Comparison of ENCODE assay signal across 24 mouse cellular contexts in the genomic region with DNA sequence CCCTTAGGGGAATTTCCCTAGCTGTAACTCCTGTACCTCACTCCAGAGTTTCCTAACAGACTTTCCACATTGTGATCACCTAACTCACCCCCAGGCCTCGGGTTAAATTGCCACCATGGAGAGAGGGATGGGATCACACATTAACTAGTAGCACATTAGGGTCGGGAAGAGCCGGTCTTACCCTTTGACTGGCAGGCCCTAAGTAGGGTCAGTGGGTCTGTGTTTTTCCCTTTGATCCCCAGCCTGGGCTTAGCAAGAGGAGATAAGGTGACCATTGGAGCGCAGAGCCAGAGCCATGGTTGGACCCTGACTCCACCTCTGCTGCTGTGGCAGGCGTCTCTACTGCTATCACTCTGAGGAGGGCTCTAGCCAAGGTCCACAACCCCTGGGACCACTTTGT. TPM values are rescaled to one million over a fixed set of nuclear protein-coding genes. Genes with fewer than 3 reads are reported as not detected.
A peak's percentile ranks its signal among the peaks of the same experiment; 100 is the strongest.
DNase-seq lines count a peak whose midpoint lies in the region; ATAC-seq lines count a peak whose summit lies in the region.
"Had no signal": no experiment of that assay in that cellular context is flagged by ENCODE, and none has a peak within 500 bp of the region (broad histone marks: within the 10 kb centered on the region; RNA-seq: fewer than 3 reads in every experiment).

No protein-coding gene starts in this region.

- peak overlapping the region; percentile 85; the same call in 1 of the 2 replicates for H3K4me2 ChIP-seq in kidney, embryonic 16.5 days (replicated peaks; ENCODE audit: low read depth, low read length)
- peak overlapping the region; percentile 22 for H3K4me2 ChIP-seq in limb, embryonic 11.5 days (ENCODE audit: low read depth, severe bottlenecking)
- H3K4me2 ChIP-seq in liver, embryonic 15.5 days, result no peak overlapping the region
- H3K4me2 ChIP-seq: forebrain, embryonic 15.5 days; heart, embryonic 12.5 days; lung, embryonic 15.5 days had no signal

- 22% methylated on average over 5 of the region's 5 CpGs for WGBS in kidney, embryonic 16.5 days
- WGBS in limb, embryonic 11.5 days, result 3% methylated on average over 5 of the region's 5 CpGs
- 38% methylated on average over 5 of the region's 5 CpGs for WGBS in liver, embryonic 15.5 days (ENCODE audit: insufficient replicate concordance)

- peak overlapping the region; percentile 87 for H3K27ac ChIP-seq in kidney, embryonic 16.5 days (ENCODE audit: low read length)
- H3K27ac ChIP-seq in limb, embryonic 11.5 days (replicated peaks; ENCODE audit: low read depth, low read length), result no peak overlapping the region
- no peak overlapping the region for H3K27ac ChIP-seq in liver, embryonic 15.5 days (replicated peaks)
- H3K27ac ChIP-seq: forebrain, embryonic 15.5 days; lung, embryonic 15.5 days; stomach, postnatal 0 days had no signal

- peak; percentile 59 for ATAC-seq in kidney, embryonic 16.5 days (ENCODE audit: low FRiP score, low TSS enrichment)
- no peak for ATAC-seq in limb, embryonic 11.5 days (ENCODE audit: insufficient number of reproducible peaks, low FRiP score, low TSS enrichment, low read depth)
- ATAC-seq in liver, embryonic 15.5 days (ENCODE audit: insufficient read depth), result peak; percentile 36; the same call in 1 of the 2 replicates
- ATAC-seq: forebrain, embryonic 15.5 days; hindbrain, embryonic 16.5 days; midbrain, embryonic 16.5 days had no signal

- no peaks in the 10 kb centered on the region; the same call in none of the 2 replicates for H3K27me3 ChIP-seq in kidney, embryonic 16.5 days (ENCODE audit: insufficient read depth, low read length)
- peaks cover 14% of the 10 kb centered on the region for H3K27me3 ChIP-seq in limb, embryonic 11.5 days (ENCODE audit: control insufficient read depth, insufficient read depth, low read length)
- H3K27me3 ChIP-seq in liver, embryonic 15.5 days, result peaks cover 69% of the 10 kb centered on the region

- no peaks in the 10 kb centered on the region for H3K36me3 ChIP-seq in kidney, embryonic 16.5 days (ENCODE audit: insufficient read depth, low read length)
- no peaks in the 10 kb centered on the region for H3K36me3 ChIP-seq in limb, embryonic 11.5 days (ENCODE audit: control insufficient read depth, insufficient read depth, low read length)
- H3K36me3 ChIP-seq in liver, embryonic 15.5 days (replicated peaks), result no peaks in the 10 kb centered on the region
- H3K36me3 ChIP-seq: forebrain, embryonic 15.5 days; heart, embryonic 12.5 days; lung, embryonic 15.5 days had no signal

- DNase-seq in embryo, embryonic 10 days (ENCODE audit: low spot score), result peak; percentile 61
- DNase-seq in embryo, embryonic 11 days, result no peak
- no peak for DNase-seq in limb, embryonic 11.5 days (ENCODE audit: low spot score)
- no peak for DNase-seq in spleen, adult 18-20 months
- DNase-seq in natural killer cell, adult 2 months (ENCODE audit: low spot score in 2 of 2), result no peak
- no peak for DNase-seq in thymus, postnatal 4 days
- DNase-seq: adrenal gland, adult 8-10 months; cerebellum, postnatal 14 days; heart, postnatal 4 days; right cerebral cortex, postnatal 14 days; thymus, postnatal 14 days had no signal

- H3K4me3 ChIP-seq in kidney, embryonic 16.5 days (ENCODE audit: low read length), result peak overlapping the region; percentile 10; the same call in 1 of the 2 replicates
- H3K4me3 ChIP-seq in limb, embryonic 11.5 days (ENCODE audit: low read depth, low read length), result no peak overlapping the region
- no peak overlapping the region for H3K4me3 ChIP-seq in liver, embryonic 15.5 days (replicated peaks)
- H3K4me3 ChIP-seq: erythroblast, embryonic 14.5 days; forebrain, embryonic 15.5 days; heart, embryonic 12.5 days; lung, embryonic 15.5 days; megakaryocyte, embryonic 14.5 days had no signal

- H3K4me1 ChIP-seq in kidney, embryonic 16.5 days (ENCODE audit: insufficient read depth, low read length), result peaks cover 61% of the 10 kb centered on the region
- peaks cover 45% of the 10 kb centered on the region for H3K4me1 ChIP-seq in limb, embryonic 11.5 days (ENCODE audit: control insufficient read depth, insufficient read depth, low read length)
- peaks cover 10% of the 10 kb centered on the region for H3K4me1 ChIP-seq in liver, embryonic 15.5 days (replicated peaks)

- H3K9me3 ChIP-seq in kidney, embryonic 16.5 days (ENCODE audit: low read length), result no peaks in the 10 kb centered on the region
- no peaks in the 10 kb centered on the region for H3K9me3 ChIP-seq in limb, embryonic 11.5 days (ENCODE audit: control insufficient read depth, low read length)
- no peaks in the 10 kb centered on the region for H3K9me3 ChIP-seq in liver, embryonic 15.5 days (replicated peaks)
- H3K9me3 ChIP-seq: forebrain, embryonic 15.5 days; heart, embryonic 12.5 days; lung, embryonic 15.5 days; megakaryocyte, embryonic 14.5 days had no signal

- H3K9ac ChIP-seq in kidney, embryonic 16.5 days (replicated peaks; ENCODE audit: low read length), result peak overlapping the region; percentile 42; the same call in 1 of the 2 replicates
- H3K9ac ChIP-seq in limb, embryonic 11.5 days (ENCODE audit: low read length), result no peak overlapping the region
- H3K9ac ChIP-seq in liver, embryonic 15.5 days, result no peak overlapping the region
- H3K9ac ChIP-seq: forebrain, embryonic 15.5 days; heart, embryonic 12.5 days; lung, embryonic 15.5 days had no signal

RNA-seq across cellular contexts. Expression of a gene that starts 1.2 kb away (rescaled TPM):
- polyA plus RNA-seq in kidney, embryonic 16.5 days (2015; fragmentation: Nextera tagmentation; extraction: Ambion mirVana), result 98.8 and 108 TPM in 2 replicates
- 30.1 and 37.3 TPM in 2 replicates for polyA plus RNA-seq in limb, embryonic 11.5 days (2014; fragmentation: Nextera tagmentation; extraction: Ambion mirVana)
- 3.0 and 3.6 TPM in 2 replicates for polyA plus RNA-seq in liver, embryonic 15.5 days (2015; fragmentation: Nextera tagmentation; extraction: Ambion mirVana)
- polyA plus RNA-seq: erythroblast, embryonic 14.5 days had no signal

RNA-seq across cellular contexts. Expression of a gene that starts 4.1 kb away (rescaled TPM):
- 1.5 and 3.6 TPM in 2 replicates for polyA plus RNA-seq in kidney, embryonic 16.5 days (2015; fragmentation: Nextera tagmentation; extraction: Ambion mirVana)
- 0.26 and 1.8 TPM in 2 replicates for polyA plus RNA-seq in limb, embryonic 11.5 days (2014; fragmentation: Nextera tagmentation; extraction: Ambion mirVana)
- 2.8 and 3.0 TPM in 2 replicates for polyA plus RNA-seq in liver, embryonic 15.5 days (2015; fragmentation: Nextera tagmentation; extraction: Ambion mirVana)
- polyA plus RNA-seq: erythroblast, embryonic 14.5 days had no signal

RNA-seq across cellular contexts. Expression of a gene that starts 52.2 kb away (rescaled TPM):
- not detected in 2 replicates for polyA plus RNA-seq in kidney, embryonic 16.5 days (2015; fragmentation: Nextera tagmentation; extraction: Ambion mirVana)
- polyA plus RNA-seq in limb, embryonic 11.5 days (2014; fragmentation: Nextera tagmentation; extraction: Ambion mirVana), result not detected in 2 replicates
- polyA plus RNA-seq in liver, embryonic 15.5 days (2015; fragmentation: Nextera tagmentation; extraction: Ambion mirVana), result not detected in 2 replicates
- polyA plus RNA-seq: embryonic facial prominence, embryonic 11.5 days; erythroblast, embryonic 14.5 days; forebrain, embryonic 15.5 days; hindbrain, embryonic 16.5 days; large intestine, adult 2 months; lung, embryonic 15.5 days; midbrain, embryonic 16.5 days; neural tube, embryonic 11.5 days; stomach, postnatal 0 days had no signal
